Mouse (Mus musculus) liver, embryonic 16.5 days (tissue): ENCODE data around the gene Clec2l. TPM values are rescaled to one million over a fixed set of nuclear protein-coding genes. Genes with fewer than 3 reads are reported as not detected.
"Not testable (repeated sequence)": the region's sequence is repeated elsewhere in the genome, so short reads cannot be mapped to it uniquely, and the experiment has no call there.

Experiments used
- ATAC-seq: fragments of 200-750 bp; cut with Nextera tagmentation; 2 replicates; pipeline ENCODE4 v1.8.0; 2017; ENCODE audit warnings: low read depth, mild to moderate bottlenecking, moderate number of reproducible peaks, moderate library complexity
- H3K27ac ChIP-seq: fragments of 300-500 bp; sonication (generic); 2 replicates; pipeline ENCODE4 v1.5.1; 2014; ENCODE audit warnings: mild to moderate bottlenecking, low read length
- H3K27me3 ChIP-seq: fragments of 300-500 bp; sonication (generic); 2 replicates; pipeline ENCODE4 v1.6.1; 2014; ENCODE audit warnings: low read depth, low read length, mixed read lengths; ENCODE audit not compliant: control insufficient read depth, insufficient read depth
- H3K36me3 ChIP-seq: fragments of 300-500 bp; sonication (generic); 2 replicates; pipeline ENCODE4 v1.6.1; 2014; ENCODE audit warnings: mild to moderate bottlenecking; ENCODE audit not compliant: control insufficient read depth, insufficient read depth
- H3K4me1 ChIP-seq: fragments of 300-500 bp; sonication (generic); 2 replicates; pipeline ENCODE4 v1.6.1; 2014; ENCODE audit warnings: low read depth, low read length, mixed read lengths; ENCODE audit not compliant: control insufficient read depth
- H3K4me2 ChIP-seq: fragments of 300-500 bp; sonication (generic); 2 replicates; pipeline ENCODE4 v1.6.1; 2014; ENCODE audit warnings: low read depth, low read length, mixed read lengths
- H3K4me3 ChIP-seq: fragments of 300-500 bp; sonication (generic); 2 replicates; pipeline ENCODE4 v1.5.1; 2014; ENCODE audit warnings: low read depth, mild to moderate bottlenecking, low read length
- H3K9ac ChIP-seq: fragments of 300-500 bp; sonication (generic); 2 replicates; pipeline ENCODE4 v1.6.1; 2014; ENCODE audit warnings: low read depth, low read length
- H3K9me3 ChIP-seq: fragments of 300-500 bp; sonication (generic); replicated peaks from 2 replicates; pipeline ENCODE4 v1.6.1; 2016; ENCODE audit warnings: low read length; ENCODE audit not compliant: control insufficient read depth
- WGBS: fragments of 180-500 bp; shearing (Covaris S2); extraction: QIAGEN DNeasy Blood & Tissue Kit; methylation state at CpG from one replicate; pipeline ENCODE4 v1.1.7; 2014; ENCODE audit not compliant: insufficient replicate concordance; 5-methylcytosine and 5-hydroxymethylcytosine counted together
- polyA plus RNA-seq: library from polyadenylated mRNA; unstranded; fragments of >200 nt; fragmentation: Nextera tagmentation; extraction: Ambion mirVana; gene quantifications from 2 replicates; pipeline ENCODE4 v1.2.1, GENCODE M21; 2015

Gene Clec2l
- polyA plus RNA-seq, 1 experiment from 2014 or later, result not detected

DNA sequence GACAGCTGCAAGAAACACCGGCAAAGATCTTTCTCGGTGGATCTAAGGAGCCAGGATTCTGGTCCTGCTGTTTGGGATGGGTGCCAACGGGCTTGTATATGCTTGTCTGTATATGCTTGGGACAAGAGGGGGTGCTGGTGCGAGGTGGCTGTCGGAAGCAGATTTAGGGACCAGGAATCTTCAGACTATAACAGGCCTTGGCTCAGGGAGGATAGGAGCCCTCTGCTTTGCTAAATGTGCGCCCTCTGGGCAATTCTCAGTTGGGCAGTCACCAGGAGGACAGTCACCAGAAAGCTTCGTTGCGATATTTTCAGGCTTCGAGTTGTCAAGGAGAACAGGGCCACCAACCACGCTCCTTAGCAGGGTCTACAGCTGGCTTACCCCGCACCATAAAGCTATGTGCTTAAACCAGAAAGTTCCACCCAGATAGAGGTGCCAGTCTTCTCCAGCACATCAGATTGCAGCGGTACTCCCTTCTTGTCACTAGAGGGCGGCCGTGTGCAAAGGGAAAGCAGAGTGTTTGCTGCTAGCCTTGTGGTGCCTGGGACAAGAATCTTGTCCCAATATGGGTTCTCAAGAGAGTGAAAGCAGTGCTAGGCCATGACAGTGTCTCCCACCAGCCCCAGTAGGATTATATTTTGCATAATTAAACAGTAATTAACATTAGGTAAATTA, 12.5 kb upstream of the Clec2l start:
- Histone ChIP-seq H3K4me2 (no peak overlapping the region), H3K36me3 (no peaks in the 10 kb centered on the region), H3K9ac (no peak overlapping the region), H3K9me3 (no peaks in the 10 kb centered on the region), H3K4me3 (no peak overlapping the region), H3K27me3 (no peaks in the 10 kb centered on the region), H3K27ac (no peak overlapping the region), H3K4me1 (no peaks in the 10 kb centered on the region)
- ATAC-seq, result no peak
- 36% methylated on average over 14 of the region's 14 CpGs for WGBS

DNA sequence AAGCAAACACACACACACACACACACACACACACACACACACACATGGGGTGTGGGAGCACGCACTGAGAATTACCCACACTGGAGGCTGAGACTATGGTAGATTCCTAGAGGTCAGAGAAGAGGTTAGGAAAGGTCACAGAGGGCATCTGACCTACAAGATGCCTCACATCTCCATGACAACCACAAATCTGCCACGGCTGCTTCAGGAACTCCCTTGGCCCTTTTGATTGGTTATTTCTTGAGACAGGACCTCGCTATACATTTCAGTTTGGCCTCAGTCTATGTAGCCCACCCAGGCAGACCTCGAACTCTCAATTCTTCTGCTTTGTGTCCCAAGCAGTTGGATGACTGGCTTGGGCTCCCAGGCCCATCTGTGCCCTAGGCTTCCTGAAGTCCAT, 1.2 kb upstream of the Clec2l start:
- Histone ChIP-seq H3K27me3 (peaks cover 53% of the 10 kb centered on the region), H3K4me1 (no peaks in the 10 kb centered on the region), H3K9me3 (no peaks in the 10 kb centered on the region), H3K9ac (no peak overlapping the region), H3K4me3 (no peak overlapping the region), H3K27ac (no peak overlapping the region), H3K36me3 (no peaks in the 10 kb centered on the region), H3K4me2 (no peak overlapping the region)
- WGBS, result 51% methylated on average over 4 of the region's 4 CpGs
- ATAC-seq, result no peak

DNA sequence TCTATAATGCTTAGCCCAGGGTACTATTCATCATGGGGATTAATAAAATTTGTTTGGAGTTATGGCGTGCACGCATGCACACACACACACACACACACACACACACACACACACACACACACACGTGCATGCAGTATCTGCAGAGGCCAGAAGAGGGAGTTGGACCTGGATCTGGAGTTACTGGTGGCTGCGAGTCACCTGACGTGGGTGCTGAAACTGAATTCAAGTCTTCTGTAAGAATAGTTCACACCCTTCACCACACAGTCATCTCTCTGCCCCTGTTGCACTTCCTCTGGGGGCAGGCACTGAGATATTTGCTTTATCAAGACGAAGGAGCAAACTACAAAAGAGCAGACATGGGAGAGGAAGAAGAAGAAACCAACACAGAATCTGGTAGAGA, 6.7 kb downstream of the Clec2l start:
- no peaks in the 10 kb centered on the region for H3K9me3 ChIP-seq
- H3K27ac ChIP-seq, result no peak overlapping the region
- ATAC-seq, result no peak
- H3K36me3 ChIP-seq, result no peaks in the 10 kb centered on the region
- peaks cover 14% of the 10 kb centered on the region for H3K27me3 ChIP-seq
- H3K9ac ChIP-seq, result no peak overlapping the region
- H3K4me2 ChIP-seq, result no peak overlapping the region
- no peak overlapping the region for H3K4me3 ChIP-seq
- H3K4me1 ChIP-seq, result peaks cover 3% of the 10 kb centered on the region; the same call in 1 of the 2 replicates
- WGBS, result 35% methylated on average over 6 of the region's 6 CpGs

DNA sequence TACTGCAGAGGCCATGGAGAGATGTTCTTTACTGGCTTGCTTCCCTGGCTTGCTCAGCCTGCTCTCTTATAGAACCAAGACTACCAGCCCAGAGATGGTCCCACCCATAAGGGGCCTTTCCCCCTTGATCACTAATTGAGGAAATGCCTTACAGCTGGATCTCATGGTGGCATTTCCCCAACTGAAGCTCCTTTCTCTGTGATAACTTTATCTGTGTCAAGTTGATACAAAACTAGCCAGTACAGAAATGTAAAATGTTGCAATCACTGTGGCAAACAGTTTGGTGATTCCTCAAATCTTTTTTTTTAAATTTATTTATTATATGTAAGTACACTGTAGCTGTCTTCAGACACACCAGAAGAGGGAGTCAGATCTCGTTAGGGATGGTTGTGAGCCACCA, 7.6 kb downstream of the Clec2l start:
- 45% methylated on average over 1 of the region's 1 CpGs for WGBS
- H3K9ac ChIP-seq, result not testable (repeated sequence)

DNA sequence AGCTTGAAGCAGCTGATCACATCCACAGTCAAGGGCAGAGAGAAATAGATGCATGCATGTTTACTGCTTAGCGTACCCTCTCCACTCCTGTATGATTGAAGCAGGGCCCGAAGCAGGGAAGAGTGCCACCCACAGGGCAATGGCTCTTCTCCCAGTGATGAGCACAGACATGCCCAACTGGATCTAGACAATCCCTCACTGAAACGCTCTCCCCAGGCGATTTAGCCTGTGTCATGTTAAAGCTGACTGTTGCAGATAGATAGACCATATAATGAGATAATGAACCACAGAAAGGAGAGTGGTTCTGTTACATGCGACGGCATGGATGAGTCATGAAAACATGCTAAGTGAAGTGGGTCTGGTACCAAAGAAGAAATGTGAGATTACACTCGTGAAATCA, 8.4 kb downstream of the Clec2l start:
- 40% methylated on average over 7 of the region's 7 CpGs for WGBS
- H3K4me1 ChIP-seq, result peaks cover 3% of the 10 kb centered on the region; the same call in 1 of the 2 replicates
- no peak overlapping the region for H3K27ac ChIP-seq
- no peak for ATAC-seq
- no peaks in the 10 kb centered on the region for H3K9me3 ChIP-seq
- H3K9ac ChIP-seq, result no peak overlapping the region
- no peaks in the 10 kb centered on the region; the same call in 1 of the 2 replicates for H3K27me3 ChIP-seq
- no peak overlapping the region for H3K4me3 ChIP-seq
- no peaks in the 10 kb centered on the region for H3K36me3 ChIP-seq
- H3K4me2 ChIP-seq, result no peak overlapping the region

More for the DNA sequence above, 7.6 kb downstream of the Clec2l start:
- H3K4me2 ChIP-seq, H3K36me3 ChIP-seq, H3K4me1 ChIP-seq, H3K27ac ChIP-seq, H3K9me3 ChIP-seq, ATAC-seq, H3K27me3 ChIP-seq, H3K4me3 ChIP-seq: not testable (repeated sequence)

DNA sequence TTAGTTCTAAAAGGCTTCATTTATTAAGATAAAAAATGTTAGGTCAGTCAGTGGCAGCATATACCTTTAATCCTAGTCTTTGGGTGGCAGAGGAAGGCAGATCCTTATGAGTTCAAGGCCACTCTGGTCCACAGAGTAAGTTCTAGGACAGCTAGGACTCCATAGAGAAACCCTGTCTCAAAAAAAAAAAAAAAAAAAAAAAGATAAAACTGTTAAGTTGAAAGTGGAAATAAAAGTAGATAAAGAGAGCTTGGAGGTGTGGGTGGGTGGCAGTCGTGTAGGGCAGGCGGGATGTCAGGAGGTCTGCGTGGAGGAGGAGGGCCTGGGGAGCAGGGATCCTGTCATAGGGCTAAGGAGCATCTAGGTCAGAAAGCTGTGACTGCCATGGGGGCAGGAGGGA, 9.1 kb downstream of the Clec2l start:
- H3K9me3 ChIP-seq, result no peaks in the 10 kb centered on the region
- H3K4me3 ChIP-seq, result no peak overlapping the region
- no peaks in the 10 kb centered on the region; the same call in 1 of the 2 replicates for H3K27me3 ChIP-seq
- no peak overlapping the region for H3K4me2 ChIP-seq
- ATAC-seq, result no peak
- H3K9ac ChIP-seq, result no peak overlapping the region
- 47% methylated on average over 3 of the region's 3 CpGs for WGBS
- no peaks in the 10 kb centered on the region for H3K36me3 ChIP-seq
- H3K4me1 ChIP-seq, result peaks cover 3% of the 10 kb centered on the region; the same call in 1 of the 2 replicates
- H3K27ac ChIP-seq, result no peak overlapping the region

DNA sequence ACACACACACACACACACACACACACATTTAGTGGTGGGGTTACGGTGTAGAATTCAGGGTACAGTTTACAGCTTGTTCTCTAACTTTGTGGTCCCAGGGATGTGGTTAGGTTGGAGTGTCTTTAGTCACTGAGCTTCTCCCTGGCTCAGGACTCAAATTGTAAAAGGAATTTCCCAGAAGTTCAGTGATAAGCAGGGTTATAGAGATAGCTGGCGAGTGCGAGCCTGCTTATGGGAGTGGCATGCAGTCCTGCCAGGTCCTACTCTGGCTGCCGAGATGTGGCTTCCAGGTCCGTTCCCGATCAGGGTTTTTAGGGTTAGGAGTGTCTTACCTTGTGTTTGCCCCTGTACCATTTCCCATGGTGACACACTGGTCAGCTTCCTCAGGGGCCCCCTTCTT, 13.3 kb downstream of the Clec2l start:
- Histone ChIP-seq H3K27me3 (no peaks in the 10 kb centered on the region), H3K36me3 (no peaks in the 10 kb centered on the region), H3K4me1 (peaks cover 2% of the 10 kb centered on the region; the same call in 1 of the 2 replicates), H3K4me3 (no peak overlapping the region), H3K9me3 (no peaks in the 10 kb centered on the region), H3K27ac (no peak overlapping the region), H3K4me2 (no peak overlapping the region), H3K9ac (no peak overlapping the region)
- ATAC-seq, result no peak
- WGBS, result 45% methylated on average over 6 of the region's 6 CpGs

DNA sequence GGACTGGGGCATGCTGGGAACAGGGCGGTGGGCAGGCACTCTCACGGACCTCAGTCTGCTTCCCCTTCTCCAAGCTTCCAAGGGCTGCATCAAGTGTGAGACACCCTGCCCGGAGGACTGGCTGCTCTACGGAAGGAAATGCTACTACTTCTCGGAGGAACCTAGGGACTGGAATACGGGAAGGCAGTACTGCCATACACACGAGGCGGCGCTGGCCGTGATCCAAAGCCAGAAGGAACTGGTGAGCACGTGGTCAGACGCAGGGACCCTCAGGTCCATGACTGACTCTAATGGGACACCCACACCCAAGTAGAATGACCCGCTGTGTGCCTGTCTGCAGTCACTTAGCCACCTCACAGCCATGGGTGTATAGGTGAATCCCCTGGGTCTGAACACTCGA, 13.9 kb downstream of the Clec2l start:
- Histone ChIP-seq H3K9me3 (no peaks in the 10 kb centered on the region), H3K27me3 (no peaks in the 10 kb centered on the region), H3K4me1 (no peaks in the 10 kb centered on the region; the same call in 1 of the 2 replicates), H3K9ac (no peak overlapping the region), H3K27ac (no peak overlapping the region), H3K4me2 (no peak overlapping the region), H3K36me3 (no peaks in the 10 kb centered on the region), H3K4me3 (no peak overlapping the region)
- no peak for ATAC-seq
- 63% methylated on average over 14 of the region's 14 CpGs for WGBS

DNA sequence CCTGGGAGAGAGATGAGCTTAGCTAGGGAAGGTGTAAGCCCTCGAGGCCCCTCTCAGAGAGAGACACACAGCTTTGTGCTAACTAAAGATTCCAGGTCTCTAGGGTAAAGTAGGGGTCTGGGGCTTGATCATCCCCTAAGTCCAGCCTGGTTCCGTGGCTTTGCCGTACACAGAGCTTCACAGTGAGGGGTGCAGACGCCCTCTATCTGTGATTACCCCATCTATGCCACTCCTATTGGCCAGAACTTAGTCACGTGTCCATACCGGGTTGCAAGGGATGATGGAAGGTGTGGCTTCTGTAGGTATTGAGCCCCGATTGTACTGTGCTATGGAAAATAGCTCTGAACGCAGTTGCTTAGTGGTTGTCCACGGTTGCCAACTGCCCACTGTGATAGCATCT, 14.8 kb downstream of the Clec2l start:
- no peak overlapping the region for H3K9ac ChIP-seq
- H3K4me1 ChIP-seq, result no peaks in the 10 kb centered on the region; the same call in 1 of the 2 replicates
- no peak for ATAC-seq
- H3K4me2 ChIP-seq, result no peak overlapping the region
- no peaks in the 10 kb centered on the region for H3K9me3 ChIP-seq
- H3K27ac ChIP-seq, result no peak overlapping the region
- H3K36me3 ChIP-seq, result no peaks in the 10 kb centered on the region
- WGBS, result 54% methylated on average over 9 of the region's 9 CpGs
- H3K27me3 ChIP-seq, result no peaks in the 10 kb centered on the region
- no peak overlapping the region for H3K4me3 ChIP-seq
